Mouse (Mus musculus) brain, embryonic 14.5 days (tissue): ENCODE data around the gene Sema3b. TPM values are rescaled to one million over a fixed set of nuclear protein-coding genes. Genes with fewer than 3 reads are reported as not detected.
"Not testable (repeated sequence)": the region's sequence is repeated elsewhere in the genome, so short reads cannot be mapped to it uniquely, and the experiment has no call there.

Source experiments
- DNase-seq: peaks from one replicate; pipeline ENCODE4 v3.0.0-alpha.2; 2011; ENCODE audit warnings: low read depth
- CTCF ChIP-seq: fragments of 200-500 bp; IDR thresholded peaks from 2 replicates; pipeline ENCODE4 v1.5.1; 2012; ENCODE audit warnings: inconsistent platforms, mild to moderate bottlenecking, moderate library complexity, borderline replicate concordance; ENCODE audit not compliant: insufficient read depth, insufficient read length; ENCODE audit errors: extremely low read depth
- POLR2A ChIP-seq: fragments of 200-500 bp; IDR thresholded peaks from 2 replicates; pipeline ENCODE4 v1.6.1; 2012; ENCODE audit warnings: mild to moderate bottlenecking, inconsistent platforms, borderline replicate concordance; ENCODE audit not compliant: poor library complexity, insufficient read depth, insufficient read length, severe bottlenecking; ENCODE audit errors: extremely low read depth
- polyA plus RNA-seq: library from polyadenylated mRNA; depleted of rRNA; stranded (reverse); fragments of >200 nt; gene quantifications from 2 replicates; pipeline ENCODE4 v1.2.3, GENCODE M21; 2012

Sema3b gene
- polyA plus RNA-seq, 1 experiment: 6.7 TPM

- no peak for DNase-seq
- TF ChIP-seq CTCF: no peak
- no peak for TF ChIP-seq POLR2A
These were observed 25.9 kb downstream of the Sema3b start for GRCm38 (mm10) chr9:107583174-107583573.

GRCm38 (mm10) chr9:107582509-107583062 is 26.4 kb downstream of the Sema3b start:
- DNase-seq: no peak
- TF ChIP-seq POLR2A (no peak), CTCF (no peak)

GRCm38 (mm10) chr9:107581584-107581983 is 27.4 kb downstream of the Sema3b start:
- no peak for DNase-seq
- no peak for TF ChIP-seq POLR2A
- TF ChIP-seq CTCF: no peak

GRCm38 (mm10) chr9:107580501-107581317 is 28.3 kb downstream of the Sema3b start, which contains the start of gene Hyal3:
Gene Hyal3 (plus strand): TSS chr9:107580818.
- peak; percentile 50; the same call in 1 of the 2 replicates for TF ChIP-seq POLR2A
- TF ChIP-seq CTCF: no peak
- peak; percentile 95 for DNase-seq

GRCm38 (mm10) chr9:107579023-107579900 is 29.8 kb downstream of the Sema3b start:
- peak; percentile 41 for DNase-seq
- no peak for TF ChIP-seq CTCF

- no peak for DNase-seq
- TF ChIP-seq CTCF: no peak
- no peak for TF ChIP-seq POLR2A
These were observed 30.4 kb downstream of the Sema3b start, which contains the start of gene Naa80 for GRCm38 (mm10) chr9:107578587-107578986. Gene Naa80 (plus strand): TSS chr9:107578887.

- TF ChIP-seq CTCF: no peak
- no peak for TF ChIP-seq POLR2A
- DNase-seq: no peak
These were observed 31.2 kb downstream of the Sema3b start for GRCm38 (mm10) chr9:107577871-107578270.

- TF ChIP-seq POLR2A: no peak
- TF ChIP-seq CTCF: no peak
These were observed 32.5 kb downstream of the Sema3b start, which contains the start of gene Hyal1 for GRCm38 (mm10) chr9:107576357-107577107. Gene Hyal1 (plus strand): TSS chr9:107576927.

GRCm38 (mm10) chr9:107575579-107576356 is 33.3 kb downstream of the Sema3b start:
- no peak for DNase-seq
- no peak for TF ChIP-seq CTCF
- no peak for TF ChIP-seq POLR2A

More at GRCm38 (mm10) chr9:107576357-107577107, 32.5 kb downstream of the Sema3b start, which contains the start of gene Hyal1:
- DNase-seq: peak; percentile 92

- DNase-seq: not testable (repeated sequence)
These were observed 35.3 kb downstream of the Sema3b start for GRCm38 (mm10) chr9:107573774-107574173.

GRCm38 (mm10) chr9:107572327-107572662 is 36.7 kb downstream of the Sema3b start:
- no peak for DNase-seq
- TF ChIP-seq POLR2A: no peak
- no peak for TF ChIP-seq CTCF
